In the genomic region with DNA sequence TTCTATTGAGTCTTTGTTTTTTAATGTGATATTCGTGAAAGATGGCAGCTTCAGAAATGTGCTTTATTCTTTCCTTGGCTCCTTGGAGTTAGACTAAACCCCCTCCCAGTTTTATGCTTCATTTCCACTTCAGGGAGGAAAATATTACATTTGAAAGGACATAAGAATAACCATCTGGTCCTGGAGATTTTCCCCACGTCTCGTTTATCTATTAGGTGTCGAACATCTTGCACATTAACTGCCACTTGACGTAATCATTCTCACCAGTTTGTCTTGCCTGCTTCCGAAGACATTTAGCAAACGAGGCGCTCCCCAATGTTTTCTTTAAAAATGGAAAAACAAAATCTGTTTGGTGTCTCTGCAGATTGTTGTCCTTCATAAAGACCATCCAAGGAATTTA, we compare ENCODE assay signal across 19 mouse cellular contexts.
DNase-seq lines count a peak whose midpoint lies in the region; ATAC-seq and TF ChIP-seq lines count a peak whose summit lies in the region.
"Had no signal": no experiment of that assay in that cellular context is flagged by ENCODE, and none has a peak within 500 bp of the region (broad histone marks: within the 10 kb centered on the region; RNA-seq: fewer than 3 reads in every experiment).

No protein-coding gene starts in this region.

- DNase-seq in forebrain, embryonic 11.5 days (ENCODE audit: low spot score): no peak
- DNase-seq in hindbrain, postnatal 0 days (ENCODE audit: low spot score): peak; percentile 22
- peak; percentile 47 for DNase-seq in midbrain, postnatal 0 days (ENCODE audit: low spot score)
- DNase-seq in midbrain, embryonic 11.5 days (ENCODE audit: low spot score, missing footprints): no peak
- DNase-seq in kidney, postnatal 25 days: no peak
- DNase-seq: adrenal gland, postnatal 10 days; cerebellum, adult 18-20 months; cerebellum, adult 9-11 months; embryo, embryonic 11 days; gastrocnemius, adult 2 months; gastrocnemius, postnatal 25 days had no signal

- no peaks in the 10 kb centered on the region for H3K27me3 ChIP-seq in forebrain, embryonic 13.5 days
- H3K27me3 ChIP-seq in forebrain, embryonic 11.5 days (ENCODE audit: control insufficient read depth, insufficient read depth, low read length): no peaks in the 10 kb centered on the region
- H3K27me3 ChIP-seq in hindbrain, postnatal 0 days (ENCODE audit: insufficient read depth, low read length): no peaks in the 10 kb centered on the region
- no peaks in the 10 kb centered on the region for H3K27me3 ChIP-seq in hindbrain, embryonic 13.5 days
- no peaks in the 10 kb centered on the region for H3K27me3 ChIP-seq in midbrain, postnatal 0 days (ENCODE audit: insufficient read depth, low read length)
- no peaks in the 10 kb centered on the region for H3K27me3 ChIP-seq in midbrain, embryonic 11.5 days (ENCODE audit: control insufficient read depth, insufficient read depth, low read length)
- H3K27me3 ChIP-seq: embryonic facial prominence, embryonic 15.5 days; heart, embryonic 12.5 days; hindbrain, embryonic 15.5 days had no signal

- H3K4me2 ChIP-seq in forebrain, embryonic 13.5 days: no peak overlapping the region
- no peak overlapping the region for H3K4me2 ChIP-seq in forebrain, embryonic 11.5 days (ENCODE audit: low read depth, low read length, severe bottlenecking)
- no peak overlapping the region for H3K4me2 ChIP-seq in hindbrain, postnatal 0 days (ENCODE audit: low read depth, low read length)
- no peak overlapping the region for H3K4me2 ChIP-seq in hindbrain, embryonic 13.5 days
- no peak overlapping the region for H3K4me2 ChIP-seq in midbrain, postnatal 0 days (ENCODE audit: low read depth, low read length, poor library complexity, severe bottlenecking)
- no peak overlapping the region for H3K4me2 ChIP-seq in midbrain, embryonic 11.5 days
- H3K4me2 ChIP-seq: embryonic facial prominence, embryonic 15.5 days; heart, embryonic 12.5 days; hindbrain, embryonic 15.5 days had no signal

- 71% methylated on average over 8 of the region's 8 CpGs for WGBS in forebrain, embryonic 13.5 days
- 83% methylated on average over 8 of the region's 8 CpGs for WGBS in forebrain, embryonic 11.5 days
- 56% methylated on average over 8 of the region's 8 CpGs for whole genome bisulfite sequencing in hindbrain, postnatal 0 days
- 71% methylated on average over 8 of the region's 8 CpGs for WGBS in hindbrain, embryonic 13.5 days
- WGBS in midbrain, postnatal 0 days: 62% methylated on average over 8 of the region's 8 CpGs
- 87% methylated on average over 8 of the region's 8 CpGs for WGBS in midbrain, embryonic 11.5 days

- no peak overlapping the region for H3K27ac ChIP-seq in forebrain, embryonic 13.5 days
- H3K27ac ChIP-seq in forebrain, embryonic 11.5 days (ENCODE audit: low read depth, low read length): no peak overlapping the region
- no peak overlapping the region for H3K27ac ChIP-seq in hindbrain, postnatal 0 days
- no peak overlapping the region for H3K27ac ChIP-seq in hindbrain, embryonic 13.5 days
- no peak overlapping the region for H3K27ac ChIP-seq in midbrain, postnatal 0 days (ENCODE audit: low read depth, low read length)
- H3K27ac ChIP-seq in midbrain, embryonic 11.5 days (ENCODE audit: low read depth, low read length): no peak overlapping the region
- H3K27ac ChIP-seq: embryonic facial prominence, embryonic 15.5 days; gastrocnemius, adult 2 months; hindbrain, embryonic 10.5 days had no signal

- no peaks in the 10 kb centered on the region for H3K36me3 ChIP-seq in forebrain, embryonic 13.5 days (ENCODE audit: poor library complexity, severe bottlenecking)
- no peaks in the 10 kb centered on the region for H3K36me3 ChIP-seq in forebrain, embryonic 11.5 days (ENCODE audit: control insufficient read depth, insufficient read depth, low read length)
- no peaks in the 10 kb centered on the region for H3K36me3 ChIP-seq in hindbrain, postnatal 0 days (ENCODE audit: insufficient read depth, low read length)
- no peaks in the 10 kb centered on the region for H3K36me3 ChIP-seq in hindbrain, embryonic 13.5 days
- no peaks in the 10 kb centered on the region for H3K36me3 ChIP-seq in midbrain, postnatal 0 days (ENCODE audit: insufficient read depth, low read length)
- no peaks in the 10 kb centered on the region for H3K36me3 ChIP-seq in midbrain, embryonic 11.5 days (ENCODE audit: control insufficient read depth, insufficient read depth, low read length)
- H3K36me3 ChIP-seq: embryonic facial prominence, embryonic 15.5 days; heart, embryonic 12.5 days; hindbrain, embryonic 10.5 days; hindbrain, embryonic 15.5 days had no signal

- no peak overlapping the region for H3K9ac ChIP-seq in forebrain, embryonic 13.5 days
- no peak overlapping the region for H3K9ac ChIP-seq in forebrain, embryonic 11.5 days (ENCODE audit: low read length)
- H3K9ac ChIP-seq in hindbrain, postnatal 0 days (replicated peaks; ENCODE audit: low read length): no peak overlapping the region
- H3K9ac ChIP-seq in hindbrain, embryonic 13.5 days: no peak overlapping the region
- H3K9ac ChIP-seq in midbrain, postnatal 0 days (replicated peaks; ENCODE audit: low read length, poor library complexity, severe bottlenecking): no peak overlapping the region
- no peak overlapping the region for H3K9ac ChIP-seq in midbrain, embryonic 11.5 days (ENCODE audit: low read length)
- H3K9ac ChIP-seq: embryonic facial prominence, embryonic 15.5 days; heart, embryonic 12.5 days; hindbrain, embryonic 15.5 days had no signal

- H3K4me1 ChIP-seq in forebrain, embryonic 13.5 days: 0 out of 2 replicates have a peak, but pooled peaks cover 3% of the 10 kb centered on the region
- H3K4me1 ChIP-seq in forebrain, embryonic 11.5 days (replicated peaks; ENCODE audit: control insufficient read depth, insufficient read depth, low read length): no peaks in the 10 kb centered on the region
- H3K4me1 ChIP-seq in hindbrain, postnatal 0 days (ENCODE audit: insufficient read depth, low read length): no peaks in the 10 kb centered on the region
- no peaks in the 10 kb centered on the region for H3K4me1 ChIP-seq in hindbrain, embryonic 13.5 days (replicated peaks)
- no peaks in the 10 kb centered on the region for H3K4me1 ChIP-seq in midbrain, postnatal 0 days (ENCODE audit: insufficient read depth, low read length)
- no peaks in the 10 kb centered on the region for H3K4me1 ChIP-seq in midbrain, embryonic 11.5 days (ENCODE audit: control insufficient read depth, insufficient read depth, low read length)
- H3K4me1 ChIP-seq: embryonic facial prominence, embryonic 15.5 days; heart, embryonic 12.5 days; hindbrain, embryonic 10.5 days; hindbrain, embryonic 15.5 days had no signal

- no peaks in the 10 kb centered on the region for H3K9me3 ChIP-seq in forebrain, embryonic 13.5 days (replicated peaks)
- no peaks in the 10 kb centered on the region for H3K9me3 ChIP-seq in forebrain, embryonic 11.5 days (ENCODE audit: control insufficient read depth, low read length)
- no peaks in the 10 kb centered on the region for H3K9me3 ChIP-seq in hindbrain, postnatal 0 days (ENCODE audit: low read length)
- no peaks in the 10 kb centered on the region for H3K9me3 ChIP-seq in hindbrain, embryonic 13.5 days
- H3K9me3 ChIP-seq in midbrain, postnatal 0 days (ENCODE audit: low read length): no peaks in the 10 kb centered on the region
- H3K9me3 ChIP-seq in midbrain, embryonic 11.5 days (ENCODE audit: control insufficient read depth, low read length): no peaks in the 10 kb centered on the region
- H3K9me3 ChIP-seq: embryonic facial prominence, embryonic 15.5 days; heart, embryonic 12.5 days; hindbrain, embryonic 10.5 days; hindbrain, embryonic 15.5 days had no signal

- peak; percentile 52; the same call in 1 of the 2 replicates for ATAC-seq in forebrain, embryonic 13.5 days
- no peak for ATAC-seq in forebrain, embryonic 11.5 days (replicated peaks; ENCODE audit: low FRiP score)
- ATAC-seq in hindbrain, postnatal 0 days: no peak
- no peak for ATAC-seq in hindbrain, embryonic 13.5 days (ENCODE audit: low FRiP score)
- ATAC-seq in midbrain, postnatal 0 days (ENCODE audit: low FRiP score): no peak
- ATAC-seq in midbrain, embryonic 11.5 days (ENCODE audit: low FRiP score): no peak
- ATAC-seq: inflammation-experienced regulatory T-cells, adult 6 months had no signal

- no peak overlapping the region for H3K4me3 ChIP-seq in forebrain, embryonic 13.5 days
- H3K4me3 ChIP-seq in forebrain, embryonic 11.5 days (ENCODE audit: low read depth, low read length): no peak overlapping the region
- no peak overlapping the region for H3K4me3 ChIP-seq in hindbrain, postnatal 0 days (ENCODE audit: low read length)
- H3K4me3 ChIP-seq in hindbrain, embryonic 13.5 days: no peak overlapping the region
- no peak overlapping the region for H3K4me3 ChIP-seq in midbrain, postnatal 0 days (ENCODE audit: low read depth, low read length)
- H3K4me3 ChIP-seq in midbrain, embryonic 11.5 days (ENCODE audit: low read depth, low read length): no peak overlapping the region
- H3K4me3 ChIP-seq: embryonic facial prominence, embryonic 15.5 days; erythroblast, embryonic 14.5 days; gastrocnemius, adult 2 months; heart, embryonic 12.5 days; hindbrain, embryonic 10.5 days; hindbrain, embryonic 15.5 days had no signal

- no peak for TF ChIP-seq CTCF in hindbrain, postnatal 0 days (IDR thresholded peaks at IDR 0.05; ENCODE audit: low read depth)
- no peak for TF ChIP-seq CTCF in midbrain, postnatal 0 days (IDR thresholded peaks at IDR 0.05)

Comparison
In these comparisons a context has a peak if more than half of its experiments do, and no peak if none do; other contexts are left out.
1. DNase-seq: peak in hindbrain, postnatal 0 days (single experiment) and midbrain, postnatal 0 days (single experiment); none in forebrain, embryonic 11.5 days (single experiment), midbrain, embryonic 11.5 days (single experiment) and kidney, postnatal 25 days (0 of 2).